Mouse (Mus musculus) lung, postnatal 0 days (tissue): ENCODE measurements at regions not wholly inside any gene's neighbourhood (a gene's known extent, or its start where the extent isn't known, plus 50 kb on each side); places are given as distances from the start of the nearest gene placed in this dataset.

Source experiments
- ATAC-seq: fragments of 200-750 bp; cut with Nextera tagmentation; 2 replicates; pipeline ENCODE4 v1.8.0; 2017; ENCODE audit warnings: moderate library complexity
- DNase-seq: peaks from one replicate; pipeline ENCODE4 v3.0.0-alpha.2; 2016; ENCODE audit warnings: low spot score
- H3K27ac ChIP-seq: fragments of 300-500 bp; sonication (generic); 2 replicates; pipeline ENCODE4 v1.5.1; 2014; ENCODE audit warnings: antibody characterized with exemption, mild to moderate bottlenecking, low read length, mixed read lengths
- H3K27me3 ChIP-seq: fragments of 300-500 bp; sonication (generic); replicated peaks from 2 replicates; pipeline ENCODE4 v1.6.1; 2014; ENCODE audit warnings: low read length, mixed read lengths; ENCODE audit not compliant: insufficient read depth
- H3K36me3 ChIP-seq: fragments of 300-500 bp; sonication (generic); 2 replicates; pipeline ENCODE4 v1.6.1; 2014; ENCODE audit warnings: low read length, mixed read lengths; ENCODE audit not compliant: insufficient read depth
- H3K4me1 ChIP-seq: fragments of 300-500 bp; sonication (generic); 2 replicates; pipeline ENCODE4 v1.6.1; 2014; ENCODE audit warnings: antibody characterized with exemption, low read depth, low read length, mixed read lengths; ENCODE audit not compliant: insufficient read depth
- H3K4me2 ChIP-seq: fragments of 300-500 bp; sonication (generic); replicated peaks from 2 replicates; pipeline ENCODE4 v1.6.1; 2014; ENCODE audit warnings: low read depth, mild to moderate bottlenecking, low read length, moderate library complexity, mixed read lengths
- H3K4me3 ChIP-seq: fragments of 300-500 bp; sonication (generic); 2 replicates; pipeline ENCODE4 v1.5.1; 2014; ENCODE audit warnings: low read depth, low read length
- H3K9ac ChIP-seq: fragments of 300-500 bp; sonication (generic); replicated peaks from 2 replicates; pipeline ENCODE4 v1.6.1; 2014; ENCODE audit warnings: low read depth, mild to moderate bottlenecking
- H3K9me3 ChIP-seq: fragments of 300-500 bp; sonication (generic); 2 replicates; pipeline ENCODE4 v1.6.1; 2016; ENCODE audit warnings: low read length, mixed read lengths
- CTCF ChIP-seq: IDR thresholded peaks from 2 replicates; pipeline ENCODE4 v1.5.1; 2016; ENCODE audit warnings: antibody characterized with exemption, mild to moderate bottlenecking
- EP300 ChIP-seq: IDR thresholded peaks from 2 replicates; pipeline ENCODE4 v1.6.1; 2016; ENCODE audit warnings: antibody characterized with exemption, mild to moderate bottlenecking, control low read depth
- WGBS: fragments of 180-500 bp; shearing (Covaris S2); extraction: QIAGEN DNeasy Blood & Tissue Kit; methylation state at CpG from one replicate; pipeline ENCODE4 v1.1.7; 2014; 5-methylcytosine and 5-hydroxymethylcytosine counted together

- no peak overlapping the region for H3K4me2 ChIP-seq
- DNase-seq (no peak), ATAC-seq (no peak)
- WGBS, result 87% methylated on average over 2 of the region's 2 CpGs
- H3K4me1 ChIP-seq, result no peaks in the 10 kb centered on the region
- H3K4me3 ChIP-seq, result no peak overlapping the region
- no peak overlapping the region for H3K9ac ChIP-seq
- TF ChIP-seq EP300 (no peak), CTCF (no peak)
- H3K27me3 ChIP-seq, result no peaks in the 10 kb centered on the region
- no peaks in the 10 kb centered on the region for H3K36me3 ChIP-seq
- H3K9me3 ChIP-seq, result no peaks in the 10 kb centered on the region
- no peak overlapping the region for H3K27ac ChIP-seq
Measured at GRCm38 (mm10) chr3:56770225-56770624, 531.6 kb downstream of the Tm4sf1 start.

GRCm38 (mm10) chr3:56767133-56767532, 534.7 kb downstream of the Tm4sf1 start:
- Histone ChIP-seq H3K27me3 (no peaks in the 10 kb centered on the region), H3K4me2 (no peak overlapping the region), H3K4me1 (no peaks in the 10 kb centered on the region), H3K4me3 (no peak overlapping the region), H3K9me3 (no peaks in the 10 kb centered on the region), H3K36me3 (no peaks in the 10 kb centered on the region), H3K27ac (no peak overlapping the region), H3K9ac (no peak overlapping the region)
- 78% methylated on average over 3 of the region's 3 CpGs for WGBS
- ATAC-seq, result no peak
- TF ChIP-seq CTCF (no peak), EP300 (no peak)
- DNase-seq, result no peak

- 79% methylated on average over 3 of the region's 3 CpGs for WGBS
- no peak for ATAC-seq
- no peak overlapping the region for H3K4me2 ChIP-seq
- no peak overlapping the region for H3K27ac ChIP-seq
- H3K27me3 ChIP-seq, result no peaks in the 10 kb centered on the region
- H3K36me3 ChIP-seq, result no peaks in the 10 kb centered on the region
- H3K4me3 ChIP-seq, result no peak overlapping the region
- H3K9me3 ChIP-seq, result no peaks in the 10 kb centered on the region
- H3K4me1 ChIP-seq, result no peaks in the 10 kb centered on the region
- DNase-seq, result no peak
- H3K9ac ChIP-seq, result no peak overlapping the region
- TF ChIP-seq CTCF, result no peak
- TF ChIP-seq EP300, result no peak
Measured at GRCm38 (mm10) chr3:56764336-56764735, 537.5 kb downstream of the Tm4sf1 start.

- H3K4me1 ChIP-seq, result no peaks in the 10 kb centered on the region
- no peak overlapping the region for H3K9ac ChIP-seq
- WGBS, result 87% methylated on average over 6 of the region's 6 CpGs
- no peak for TF ChIP-seq CTCF
- no peak for TF ChIP-seq EP300
- no peak for DNase-seq
- no peaks in the 10 kb centered on the region for H3K36me3 ChIP-seq
- H3K9me3 ChIP-seq, result no peaks in the 10 kb centered on the region
- no peak for ATAC-seq
- H3K27ac ChIP-seq, result no peak overlapping the region
- no peak overlapping the region for H3K4me2 ChIP-seq
- no peak overlapping the region for H3K4me3 ChIP-seq
- H3K27me3 ChIP-seq, result no peaks in the 10 kb centered on the region
Measured at GRCm38 (mm10) chr3:56763896-56764295, 537.9 kb downstream of the Tm4sf1 start.

DNA sequence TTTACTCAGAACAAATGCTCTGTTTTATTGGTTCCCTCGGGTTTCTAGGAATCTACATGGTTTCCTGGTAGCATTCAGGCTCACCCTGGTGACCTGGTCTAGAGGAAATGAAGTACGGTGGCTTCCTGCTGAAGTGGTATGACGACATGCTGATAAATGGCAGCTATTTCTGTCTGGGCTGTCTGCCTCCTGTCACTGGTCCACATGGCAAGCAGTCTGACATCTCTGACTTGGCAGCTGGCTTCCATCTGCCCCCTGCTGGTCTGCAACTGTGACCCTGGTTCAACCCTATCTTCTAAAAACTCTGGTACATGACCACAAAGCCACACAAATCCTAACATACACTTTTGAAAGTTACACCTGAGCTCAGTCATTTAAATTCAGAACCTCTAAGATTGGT, 548.1 kb downstream of the Tm4sf1 start:
- Histone ChIP-seq H3K27me3 (no peaks in the 10 kb centered on the region), H3K4me1 (no peaks in the 10 kb centered on the region), H3K4me3 (no peak overlapping the region), H3K4me2 (no peak overlapping the region), H3K9ac (no peak overlapping the region), H3K9me3 (no peaks in the 10 kb centered on the region), H3K36me3 (no peaks in the 10 kb centered on the region), H3K27ac (no peak overlapping the region)
- peak; percentile 18 for DNase-seq
- no peak for TF ChIP-seq EP300
- peak; percentile 55 for TF ChIP-seq CTCF
- 6% methylated on average over 3 of the region's 3 CpGs for WGBS
- peak; percentile 33; the same call in 1 of the 2 replicates for ATAC-seq

DNA sequence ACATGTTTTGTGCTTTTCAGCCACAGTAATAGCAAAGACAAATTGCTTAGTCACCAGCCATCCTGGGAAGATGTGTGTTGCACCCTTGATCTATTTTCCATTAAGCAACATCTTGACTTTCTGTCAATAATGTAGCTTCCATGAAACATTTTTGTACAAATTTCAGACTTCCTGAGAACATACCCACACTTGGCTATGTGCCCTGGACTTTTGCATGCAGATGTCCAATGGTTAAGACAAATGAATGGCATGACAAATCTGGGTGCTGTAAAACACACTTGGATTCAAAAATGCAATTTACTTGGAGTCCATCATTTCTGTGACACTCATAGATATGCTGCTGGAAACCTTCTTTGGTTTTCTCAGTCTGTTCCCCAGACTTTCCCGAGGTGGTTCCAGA, 549.9 kb downstream of the Tm4sf1 start:
- no peaks in the 10 kb centered on the region for H3K36me3 ChIP-seq
- no peaks in the 10 kb centered on the region for H3K4me1 ChIP-seq
- no peak overlapping the region for H3K4me2 ChIP-seq
- no peak overlapping the region for H3K27ac ChIP-seq
- H3K9ac ChIP-seq, result no peak overlapping the region
- no peak for ATAC-seq
- 42% methylated on average over 1 of the region's 1 CpGs for WGBS
- no peaks in the 10 kb centered on the region for H3K27me3 ChIP-seq
- H3K4me3 ChIP-seq, result no peak overlapping the region
- no peaks in the 10 kb centered on the region for H3K9me3 ChIP-seq
- DNase-seq, result no peak
- TF ChIP-seq EP300 (no peak), CTCF (no peak)

GRCm38 (mm10) chr3:56740902-56741301, 557.4 kb upstream of the Nbea start:
- H3K27ac ChIP-seq, result no peak overlapping the region
- H3K4me1 ChIP-seq, result no peaks in the 10 kb centered on the region
- no peak overlapping the region for H3K4me3 ChIP-seq

More at GRCm38 (mm10) chr3:56740902-56741301, 557.4 kb upstream of the Nbea start:
- Histone ChIP-seq H3K9me3 (no peaks in the 10 kb centered on the region), H3K27me3 (no peaks in the 10 kb centered on the region), H3K9ac (no peak overlapping the region), H3K36me3 (no peaks in the 10 kb centered on the region), H3K4me2 (no peak overlapping the region)
- TF ChIP-seq CTCF, result no peak
- no peak for TF ChIP-seq EP300
- ATAC-seq, result no peak
- no peak for DNase-seq
